Mouse (Mus musculus): ENCODE measurements around the gene P3h3.
"Not testable (repeated sequence)": the region's sequence is repeated elsewhere in the genome, so short reads cannot be mapped to it uniquely, and the experiment has no call there.

P3h3 gene

DNA sequence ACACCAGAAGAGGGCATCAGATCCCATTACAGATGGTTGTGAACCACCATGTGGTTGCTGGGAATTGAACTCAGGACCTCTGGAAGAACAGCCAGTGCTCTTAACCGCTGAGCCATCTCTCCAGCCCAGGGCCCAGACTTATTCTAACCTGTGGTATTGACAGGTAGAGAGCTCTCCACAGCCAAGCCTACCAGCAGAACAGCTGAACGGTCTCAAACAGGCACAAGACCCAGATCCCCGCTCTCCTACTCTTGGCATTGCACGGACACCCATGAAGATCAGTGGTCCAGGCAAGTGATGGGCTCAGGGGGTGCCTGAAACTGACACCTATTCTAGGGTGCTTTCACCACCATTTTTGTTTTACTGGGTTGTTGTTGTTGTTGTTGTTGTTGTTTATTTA is 26.4 kb downstream of the P3h3 start:
- DNase-seq (ENCODE audit: low spot score in 2 of 2) = not testable (repeated sequence)

DNA sequence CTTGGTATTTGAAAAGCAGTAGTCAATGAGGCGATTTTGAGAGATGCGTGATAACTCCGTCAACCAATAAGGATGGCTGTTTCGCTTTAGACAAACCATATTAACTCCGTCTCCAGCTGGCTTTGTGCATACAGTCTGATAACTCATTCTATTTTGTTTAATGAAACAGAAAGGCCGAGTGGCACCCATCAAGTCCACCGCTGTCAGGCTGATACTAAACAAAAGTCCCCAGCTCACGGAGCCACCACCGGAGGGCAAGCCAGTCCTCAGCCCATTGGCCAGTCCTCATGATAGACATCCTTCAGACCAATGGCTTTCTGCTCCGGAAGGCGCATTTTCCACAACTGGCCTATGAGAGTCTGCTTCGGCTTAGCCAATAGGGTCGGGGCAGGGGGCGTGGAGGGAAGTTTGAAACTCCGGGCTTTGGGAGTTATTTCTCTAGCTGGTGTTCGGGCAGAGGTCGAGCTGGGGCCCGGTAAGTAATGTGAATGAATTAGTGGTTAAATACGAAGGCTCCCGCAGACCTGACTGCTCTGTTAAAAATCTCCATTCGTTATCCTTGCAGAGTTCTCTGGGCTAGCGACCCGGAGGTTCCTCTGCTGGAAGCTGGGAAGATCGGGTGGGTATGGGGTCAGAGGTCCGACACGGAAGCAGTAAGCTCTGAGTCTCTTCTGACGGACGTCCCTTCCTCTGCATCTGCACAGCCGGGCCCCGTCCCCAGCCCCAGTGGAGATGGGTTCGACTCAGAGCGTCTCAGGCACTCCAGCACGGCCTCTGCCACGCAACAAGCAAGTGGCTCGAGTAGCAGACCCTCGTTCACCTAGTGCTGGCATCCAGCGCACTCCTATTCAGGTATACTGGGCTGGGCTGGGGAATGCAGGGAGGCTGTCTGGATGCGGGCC is 27.5 kb downstream of the P3h3 start:
- peak; percentile 90 to 94 for DNase-seq (ENCODE audit: low spot score in 2 of 2)

DNA sequence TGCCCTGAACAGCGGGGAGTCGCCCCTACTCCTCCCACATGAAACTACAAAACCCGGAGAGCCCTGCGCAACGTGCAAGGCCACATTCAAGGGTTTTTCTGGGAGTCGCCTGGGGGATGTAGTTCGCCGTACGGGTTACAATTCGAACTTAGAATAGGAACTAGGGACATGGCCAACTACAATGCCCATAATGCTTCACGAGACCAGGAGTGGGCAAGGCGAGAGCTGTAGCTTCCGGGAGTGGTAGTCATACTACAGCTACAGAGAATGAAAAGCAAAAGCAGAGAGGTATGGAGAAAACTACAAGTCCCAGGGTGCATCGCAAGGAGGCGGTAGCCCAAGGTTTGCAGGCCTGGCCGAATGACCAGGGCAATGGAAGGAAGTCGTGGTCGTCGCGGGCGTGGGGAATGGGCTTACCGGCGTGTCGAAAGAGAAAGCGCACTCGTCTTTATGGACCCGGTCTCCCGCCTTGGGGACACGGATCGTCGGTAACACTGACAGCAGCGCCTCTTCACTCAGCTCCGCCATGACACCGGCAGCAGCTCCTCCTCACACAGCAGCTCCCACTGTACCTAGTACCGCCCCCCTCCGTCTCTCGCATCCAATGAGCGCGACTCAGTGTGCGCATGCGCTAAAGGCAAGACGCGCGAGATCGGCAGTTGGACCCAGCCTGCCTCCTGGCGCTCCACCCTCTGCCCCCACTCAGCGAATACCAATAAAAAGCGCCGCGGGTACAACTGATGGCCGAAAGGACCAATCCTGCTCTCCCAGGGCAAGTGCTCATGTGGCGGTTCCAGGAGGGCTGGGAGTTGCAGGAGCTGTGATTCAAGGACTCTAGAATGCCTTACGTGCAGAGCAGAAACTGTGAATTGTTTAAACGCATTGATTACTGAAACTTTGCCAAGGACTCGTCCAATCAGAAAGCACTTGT is 28.4 kb downstream of the P3h3 start, which contains the start of the genes Usp5 and Cdca3:
TSS of gene Usp5 (minus strand) at position 617 of the 931 bp plus-strand sequence.
TSS of gene Cdca3 (plus strand) at position 680 of the 931 bp plus-strand sequence.
- peak; percentile 98 to 100 for DNase-seq (ENCODE audit: low spot score in 2 of 2)

DNA sequence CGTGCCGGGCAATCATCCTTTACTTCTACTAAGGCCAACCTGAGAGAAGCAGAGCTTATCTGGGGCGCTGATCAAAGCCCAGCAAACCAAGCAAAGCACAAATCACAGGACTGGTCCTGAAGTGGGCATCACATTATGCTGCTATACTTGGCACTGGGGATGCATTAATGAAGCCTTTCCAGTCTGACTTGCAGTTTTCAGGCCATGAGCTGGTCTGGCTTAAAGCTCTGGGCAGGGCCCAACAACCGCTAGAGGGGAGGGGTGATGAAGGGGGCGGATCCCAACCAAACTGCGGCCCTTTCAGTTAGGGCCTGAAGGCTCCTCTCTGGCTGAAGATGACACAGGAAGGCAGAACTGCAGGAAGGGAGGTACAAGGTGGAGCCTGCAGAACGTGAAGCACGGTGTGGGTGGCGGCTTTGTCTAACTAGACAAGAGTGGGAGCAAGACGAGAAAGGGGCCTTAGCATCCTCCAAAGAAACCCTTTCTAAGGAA is 29.4 kb downstream of the P3h3 start:
- no peak for DNase-seq (ENCODE audit: low spot score in 2 of 2)

DNA sequence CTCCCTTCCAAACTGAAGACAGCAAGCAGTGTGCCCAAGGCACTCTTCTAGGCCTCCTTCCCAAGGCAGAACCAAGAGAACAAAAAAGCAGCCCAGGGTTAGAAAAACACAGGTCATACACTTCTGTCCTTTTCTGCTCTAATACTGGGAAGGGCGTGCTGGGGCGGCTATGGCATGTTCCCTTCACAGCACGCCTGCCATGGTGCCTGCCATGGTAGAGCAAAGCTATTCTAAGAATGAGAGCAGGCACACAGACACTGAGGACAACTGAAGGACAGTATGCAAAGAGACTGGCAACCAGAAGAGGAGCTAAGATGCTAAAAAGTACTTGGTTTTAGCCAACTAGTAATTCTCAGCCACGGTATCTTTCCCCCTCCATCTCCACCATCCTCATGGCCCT is 35.5 kb downstream of the P3h3 start:
- no peak for DNase-seq (ENCODE audit: low spot score in 2 of 2)

DNA sequence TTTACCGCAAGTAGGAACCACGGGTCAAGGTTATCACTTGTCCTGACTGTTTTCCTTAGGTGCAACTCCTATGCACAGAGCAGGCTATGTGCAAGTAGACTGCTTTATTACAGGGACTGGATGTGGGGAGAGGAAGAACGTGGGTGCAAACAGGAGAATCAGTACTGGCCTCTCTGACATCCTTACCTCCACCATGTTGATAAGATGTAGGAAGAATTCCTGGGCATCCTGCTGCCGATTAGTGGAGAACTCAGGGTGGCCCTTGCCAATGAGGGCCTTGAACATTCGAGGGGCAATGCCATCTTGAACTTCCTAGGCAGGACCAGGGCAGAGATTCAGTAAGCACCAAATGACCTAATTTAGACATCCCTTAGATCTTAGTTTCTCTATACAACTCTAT is 36.7 kb downstream of the P3h3 start:
- DNase-seq (ENCODE audit: low spot score in 2 of 2) = no peak

DNA sequence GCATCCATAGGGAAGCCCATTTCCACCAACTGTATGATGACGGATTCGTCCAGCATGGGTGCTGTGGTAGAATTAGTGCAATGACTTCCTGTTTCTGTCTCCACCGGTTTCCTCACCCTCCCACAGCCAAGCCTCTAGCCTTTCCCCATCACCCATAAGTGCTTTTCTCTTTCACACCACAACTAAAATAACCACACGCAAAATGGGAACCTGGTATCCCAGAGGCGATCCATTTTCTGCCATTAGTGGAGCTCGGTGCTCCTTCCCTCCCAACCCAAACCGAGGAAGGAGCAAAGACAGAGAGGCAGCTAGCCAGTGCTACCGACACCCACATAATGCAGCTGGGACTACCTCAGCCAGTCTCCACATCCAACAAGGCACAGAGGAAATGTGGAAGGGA is 39.6 kb downstream of the P3h3 start:
- DNase-seq (ENCODE audit: low spot score in 2 of 2) = peak in 1 of 2 experiments; percentile 9

DNA sequence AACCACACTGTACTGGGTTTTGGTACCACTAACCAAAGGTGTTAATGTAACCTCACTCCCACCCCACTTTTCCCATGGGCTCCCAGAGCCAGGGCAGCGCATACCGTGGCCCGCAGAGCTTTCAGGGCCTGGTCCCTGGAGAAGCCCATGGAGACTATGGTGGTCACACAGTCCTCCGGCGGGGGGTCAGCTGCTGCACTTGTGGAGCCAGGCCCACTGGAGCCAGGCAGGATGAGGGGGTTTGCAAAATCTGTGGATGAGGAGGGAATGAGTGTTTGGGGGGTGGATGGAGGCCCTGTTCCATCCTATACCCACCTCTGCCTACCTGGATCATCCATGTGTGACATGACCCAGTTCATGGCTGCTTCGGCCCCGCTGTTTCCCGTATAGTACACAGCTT is 40.0 kb downstream of the P3h3 start:
- peak in 1 of 2 experiments; percentile 2 for DNase-seq (ENCODE audit: low spot score in 2 of 2)

DNA sequence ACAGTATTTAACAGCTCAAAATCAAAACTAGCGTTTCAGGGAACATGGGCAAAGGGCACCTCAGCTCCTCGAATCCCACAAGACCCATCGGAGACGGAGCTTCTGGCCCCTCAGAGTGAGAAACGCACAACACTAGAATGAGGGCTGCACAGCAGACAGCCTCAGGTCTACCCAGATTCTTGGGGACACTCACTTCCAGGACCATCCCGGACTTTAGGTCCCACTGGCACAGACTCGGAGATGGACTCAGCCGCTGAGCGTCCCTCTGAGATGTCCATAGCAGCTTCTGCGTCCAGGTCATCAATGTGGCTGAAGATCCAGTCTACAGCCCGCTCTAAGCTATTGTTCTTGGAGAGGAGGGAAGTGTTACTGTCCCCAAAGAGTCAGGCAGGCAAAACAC is 40.4 kb downstream of the P3h3 start:
- peak in 1 of 2 experiments; percentile 3 for DNase-seq (ENCODE audit: low spot score in 2 of 2)

DNA sequence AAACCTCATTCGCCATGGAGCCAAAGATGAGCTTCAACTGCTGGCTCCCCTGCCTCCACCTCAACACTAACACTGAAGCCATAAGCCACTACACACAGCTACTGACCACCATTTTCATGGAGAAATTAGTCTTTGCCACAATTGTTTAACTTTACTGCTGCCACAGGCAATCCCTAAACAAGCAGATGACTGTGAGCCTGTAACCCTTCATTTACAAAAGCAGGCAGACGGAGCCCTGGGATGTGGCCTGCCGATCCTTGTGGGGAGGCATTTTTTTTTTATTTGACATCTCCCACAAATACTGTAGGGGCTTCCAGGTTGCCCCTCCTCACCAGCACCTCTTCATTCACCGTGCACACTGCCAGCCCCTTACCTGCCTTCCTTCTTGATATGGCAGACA is 40.9 kb downstream of the P3h3 start:
- DNase-seq (ENCODE audit: low spot score in 2 of 2) = no peak

DNA sequence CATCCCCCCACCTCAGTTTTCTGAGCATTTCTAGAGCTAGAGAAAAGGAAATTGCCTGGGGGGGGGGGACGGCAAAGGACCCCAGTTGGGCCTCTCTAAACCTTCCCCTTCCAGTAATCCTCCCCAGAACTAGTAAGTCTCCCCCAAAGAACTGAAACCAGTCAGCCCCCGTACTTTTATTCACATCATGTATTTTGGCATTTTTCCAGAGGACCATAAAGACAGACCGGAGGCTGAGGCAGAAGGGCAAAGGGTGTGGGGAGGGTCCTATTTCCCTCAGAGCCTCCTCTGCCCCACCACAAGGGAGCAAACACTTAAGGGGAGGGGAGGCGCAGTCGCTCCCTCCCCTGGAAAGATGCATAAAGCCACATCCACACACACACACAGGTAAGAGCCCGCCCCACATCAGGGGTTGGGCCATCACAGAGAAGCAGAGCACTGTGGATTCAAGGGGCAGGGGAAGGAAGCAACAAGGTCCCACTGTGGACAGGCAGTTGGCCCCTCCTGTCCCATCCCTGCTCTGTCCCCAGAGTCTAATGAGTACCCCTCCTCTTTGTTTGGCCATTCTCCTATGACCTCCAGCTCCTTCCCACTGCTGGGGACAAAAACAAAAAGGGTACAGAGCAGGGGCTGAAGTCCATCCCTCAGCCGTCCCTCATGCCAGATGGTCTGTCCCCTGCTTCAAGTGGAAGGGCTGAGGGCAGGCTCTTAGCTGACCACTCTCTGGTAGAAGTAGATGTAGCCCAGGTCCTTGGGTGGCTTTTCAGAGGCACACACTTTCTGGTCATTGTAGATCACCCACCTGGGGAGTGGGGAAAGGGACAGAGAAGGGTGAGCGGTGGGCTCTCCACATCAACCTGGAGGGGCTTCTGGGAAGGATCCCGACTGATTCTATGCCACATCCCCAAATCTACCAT is 42.4 kb downstream of the P3h3 start:
- DNase-seq (ENCODE audit: low spot score in 2 of 2) = peak in 1 of 2 experiments; percentile 13

DNA sequence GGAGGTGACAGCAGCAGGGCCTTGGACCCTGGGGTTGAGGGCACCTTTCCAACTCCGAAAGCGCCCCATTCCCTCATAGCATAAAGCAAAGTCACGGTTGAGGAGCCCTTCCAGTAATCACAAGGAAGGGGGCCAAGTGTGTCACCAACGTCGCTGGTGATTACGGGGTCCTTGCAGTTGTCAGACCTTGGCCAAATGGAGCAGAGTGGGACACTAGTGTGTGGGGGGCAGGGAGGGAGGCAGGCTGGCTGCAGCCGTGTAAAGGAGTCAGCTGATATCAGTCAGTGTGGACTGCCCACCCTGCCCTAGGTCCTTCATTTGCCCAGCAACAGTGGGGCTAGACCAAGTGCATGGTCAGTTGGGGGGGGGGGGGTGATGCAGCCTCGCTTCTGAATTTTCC is 43.1 kb downstream of the P3h3 start:
- DNase-seq (ENCODE audit: low spot score in 2 of 2) = no peak

DNA sequence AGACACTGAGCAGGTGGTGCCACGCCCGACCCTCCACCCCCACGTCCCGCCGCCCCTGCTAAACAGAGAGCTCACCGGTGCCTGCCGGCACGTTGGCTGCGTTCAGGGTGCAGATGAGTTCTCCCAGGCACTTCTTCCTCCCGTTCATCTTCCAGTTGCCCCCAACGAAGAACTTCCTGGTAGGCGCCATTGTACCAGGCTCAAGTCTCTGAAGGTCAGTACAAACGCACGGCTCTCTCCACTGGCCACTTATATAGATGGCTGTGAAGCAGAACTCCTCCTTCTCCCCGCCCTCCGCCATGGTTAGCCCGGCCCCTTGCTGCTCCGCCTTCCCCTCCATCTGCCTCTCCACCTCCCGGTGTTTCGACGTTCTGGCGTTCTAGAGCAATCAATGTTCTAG is 43.6 kb downstream of the P3h3 start, which contains the start of gene Tpi1:
TSS of gene Tpi1 (minus strand) at position 364 of the 400 bp plus-strand sequence.
- DNase-seq (ENCODE audit: low spot score in 2 of 2) = peak; percentile 82 to 86

DNA sequence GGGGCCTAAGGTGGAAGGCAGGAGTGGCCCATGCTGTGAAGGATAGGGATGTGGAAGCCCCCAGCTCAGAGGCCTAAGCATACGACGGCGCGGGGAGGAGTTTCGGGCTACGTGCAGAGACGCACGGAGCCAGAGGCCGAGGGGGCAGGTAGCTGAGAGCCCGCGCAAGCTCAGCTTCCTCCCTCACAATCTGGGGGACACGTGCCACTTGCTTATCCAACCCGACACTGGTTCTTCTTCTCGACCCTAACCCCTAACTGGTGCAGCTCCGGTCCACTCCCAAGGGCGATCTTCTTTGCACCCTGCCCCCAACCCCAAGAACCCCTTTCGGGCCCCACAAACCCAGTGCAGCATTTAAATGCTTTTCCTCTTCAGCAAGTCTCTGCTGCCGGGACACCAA is 44.1 kb downstream of the P3h3 start:
- peak; percentile 64 to 70 for DNase-seq (ENCODE audit: low spot score in 2 of 2)

DNA sequence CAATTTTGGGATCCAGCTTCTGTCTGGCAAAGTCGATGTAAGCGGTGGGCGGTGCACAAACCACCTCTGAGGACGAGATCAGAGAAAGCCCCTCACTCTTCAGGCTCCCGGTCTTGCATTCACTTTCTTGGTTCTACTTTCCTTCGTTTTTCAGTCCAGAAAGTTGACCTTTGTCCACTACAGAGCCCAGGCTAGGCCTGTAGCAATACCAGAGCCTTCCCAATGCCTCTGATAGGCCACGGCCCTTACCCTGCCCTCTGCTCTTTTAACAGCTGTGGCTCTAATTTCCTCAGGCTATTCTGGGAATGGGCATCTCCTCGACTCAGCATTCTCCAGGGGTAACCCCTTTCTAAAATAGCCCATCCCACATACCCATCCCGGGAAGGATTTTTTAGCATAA is 44.7 kb downstream of the P3h3 start:
- no peak for DNase-seq (ENCODE audit: low spot score in 2 of 2)

DNA sequence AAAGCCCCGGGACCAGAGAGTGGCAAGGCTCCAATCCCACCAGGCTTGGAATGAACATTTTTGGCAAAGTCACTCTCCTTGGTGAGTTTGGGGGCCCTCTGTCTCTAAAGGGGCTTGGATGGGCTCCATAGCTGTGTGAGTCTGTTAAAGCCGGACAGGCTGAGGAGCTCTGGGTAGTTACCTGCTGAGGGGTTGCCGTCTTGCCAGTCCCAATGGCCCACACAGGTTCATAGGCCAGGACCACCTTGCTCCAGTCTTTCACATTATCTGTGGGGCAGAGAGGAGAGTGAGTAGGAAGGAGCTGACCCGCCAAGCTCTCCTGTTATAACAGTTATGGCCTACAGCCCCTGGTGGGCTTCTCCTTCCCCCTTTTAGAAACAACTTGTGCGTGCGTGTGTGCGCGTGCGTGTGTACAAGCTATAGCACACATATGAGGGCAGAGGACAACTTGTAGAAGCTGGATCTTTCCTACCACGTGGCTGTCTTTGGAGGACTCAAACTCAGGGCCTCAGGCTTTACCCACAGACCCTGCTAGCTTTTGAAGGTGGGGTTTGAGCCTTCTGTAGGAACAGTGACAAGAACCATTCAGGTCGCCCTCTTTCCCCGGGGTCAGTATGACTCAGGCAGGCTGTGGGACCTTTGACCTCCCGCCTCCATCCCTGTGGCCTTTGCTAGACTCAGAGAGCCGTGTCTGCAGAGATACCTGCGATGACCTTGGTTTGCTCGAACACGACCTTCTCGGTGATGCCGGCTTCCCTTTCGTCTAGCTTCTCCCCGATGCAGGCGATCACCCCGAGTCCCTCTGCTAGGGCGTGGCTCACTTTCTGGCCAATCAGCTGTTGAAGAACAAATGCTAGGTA is 45.6 kb downstream of the P3h3 start:
- DNase-seq (ENCODE audit: low spot score in 2 of 2) = no peak

DNA sequence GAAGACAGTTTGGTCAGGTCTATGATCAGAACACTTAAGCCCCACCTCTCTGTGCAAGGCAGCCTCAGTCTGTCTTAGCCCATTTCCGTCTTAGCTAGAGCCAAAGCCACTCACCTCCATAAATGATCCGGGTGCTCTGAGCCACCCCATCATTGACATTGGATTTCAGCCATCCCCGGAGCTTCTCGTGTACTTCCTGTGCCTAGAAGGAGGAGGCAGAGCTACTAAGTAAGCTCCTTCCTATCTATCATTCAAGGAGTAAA is 46.2 kb downstream of the P3h3 start:
- no peak for DNase-seq (ENCODE audit: low spot score in 2 of 2)

DNA sequence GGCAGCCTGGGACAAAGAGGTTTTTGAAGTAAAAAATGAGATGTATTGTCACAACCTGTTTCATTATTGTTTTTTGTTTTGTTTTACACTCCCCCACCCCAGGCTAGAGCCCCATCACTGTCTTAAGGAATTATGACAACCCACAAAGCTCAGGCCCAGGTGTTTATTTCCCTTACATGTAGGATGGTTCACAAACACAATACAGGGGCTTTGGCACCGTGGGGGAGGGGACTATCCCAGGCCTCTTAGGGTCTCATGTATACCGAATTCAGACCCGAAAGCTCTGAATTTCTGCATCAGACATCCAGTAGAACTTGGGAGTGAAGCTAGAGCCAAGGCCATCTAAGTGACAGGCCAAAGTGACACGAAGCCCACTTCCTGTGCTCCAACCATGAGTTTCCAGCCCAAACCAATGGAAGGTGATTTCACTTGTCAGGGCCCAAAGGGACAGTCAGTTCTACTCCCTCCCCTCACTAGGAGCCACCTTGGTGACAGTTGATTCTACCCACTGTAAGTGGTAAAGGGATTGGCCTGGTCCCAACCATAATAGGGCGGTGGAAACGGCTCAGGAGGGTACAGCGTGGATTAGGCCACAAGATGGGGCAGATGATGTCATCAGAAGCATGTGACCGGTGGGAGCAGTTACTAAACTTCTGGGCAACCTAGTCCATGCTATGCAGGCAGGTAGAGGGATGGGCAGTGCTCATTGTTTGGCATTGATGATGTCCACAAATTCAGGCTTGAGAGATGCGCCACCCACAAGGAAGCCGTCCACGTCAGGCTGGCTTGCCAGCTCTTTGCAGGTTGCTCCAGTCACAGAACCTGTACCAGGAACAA is 46.8 kb downstream of the P3h3 start:
- not testable (repeated sequence) for DNase-seq (ENCODE audit: low spot score in 2 of 2)

DNA sequence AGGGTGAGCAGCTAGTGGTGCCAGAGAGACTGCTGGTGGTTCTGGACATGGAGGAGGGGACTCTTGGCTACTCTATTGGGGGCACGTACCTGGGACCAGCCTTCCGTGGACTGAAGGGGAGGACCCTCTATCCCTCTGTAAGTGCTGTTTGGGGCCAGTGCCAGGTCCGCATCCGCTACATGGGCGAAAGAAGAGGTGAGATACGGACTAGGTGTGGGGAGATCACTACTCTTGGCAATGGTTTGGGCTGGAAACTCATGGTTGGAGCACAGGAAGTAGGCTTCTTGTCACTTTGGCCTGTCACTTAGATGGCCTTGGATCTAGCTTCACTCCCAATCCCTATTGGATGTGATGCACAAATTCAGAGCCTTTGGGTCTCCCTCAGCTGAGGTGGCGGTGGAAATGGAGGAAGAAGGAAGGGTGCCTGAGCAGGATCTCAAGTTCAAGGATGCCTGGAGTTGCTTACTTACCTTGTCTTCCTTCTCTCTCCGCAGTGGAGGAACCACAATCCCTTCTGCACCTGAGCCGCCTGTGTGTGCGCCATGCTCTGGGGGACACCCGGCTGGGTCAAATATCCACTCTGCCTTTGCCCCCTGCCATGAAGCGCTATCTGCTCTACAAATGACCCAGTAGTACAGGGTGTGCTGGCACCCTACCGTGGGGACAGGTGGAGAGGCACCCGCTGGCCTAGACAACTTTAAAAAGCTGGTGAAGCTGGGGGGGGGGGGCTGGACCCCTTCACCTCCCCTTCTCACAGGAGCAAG is 47.6 kb downstream of the P3h3 start:
- DNase-seq (ENCODE audit: low spot score in 2 of 2) = no peak

Data from frontal cortex, postnatal 14 days (tissue).